Mouse (Mus musculus) forebrain, embryonic 16.5 days (tissue): ENCODE measurements around the gene Eqtn. TPM values are rescaled to one million over a fixed set of nuclear protein-coding genes. Genes with fewer than 3 reads are reported as not detected.

ENCODE experiments used
- ATAC-seq: fragments of 200-750 bp; cut with Nextera tagmentation; 2 replicates; pipeline ENCODE4 v1.8.0; 2017; ENCODE audit warnings: mild to moderate bottlenecking, moderate library complexity
- H3K27ac ChIP-seq: fragments of 300-500 bp; sonication (generic); 2 replicates; pipeline ENCODE4 v1.5.1; 2014; ENCODE audit warnings: low read length, control low read depth
- H3K27me3 ChIP-seq: fragments of 300-500 bp; sonication (generic); replicated peaks from 2 replicates; pipeline ENCODE4 v1.6.1; 2014; ENCODE audit warnings: low read length; ENCODE audit not compliant: control insufficient read depth, insufficient read depth
- H3K36me3 ChIP-seq: fragments of 300-500 bp; sonication (generic); 2 replicates; pipeline ENCODE4 v1.6.1; 2014; ENCODE audit not compliant: control insufficient read depth, insufficient read depth
- H3K4me1 ChIP-seq: fragments of 300-500 bp; sonication (generic); replicated peaks from 2 replicates; pipeline ENCODE4 v1.6.1; 2014; ENCODE audit warnings: low read length; ENCODE audit not compliant: control insufficient read depth, insufficient read depth
- H3K4me2 ChIP-seq: fragments of 300-500 bp; sonication (generic); 2 replicates; pipeline ENCODE4 v1.6.1; 2014; ENCODE audit warnings: mild to moderate bottlenecking, low read length, control low read depth
- H3K4me3 ChIP-seq: fragments of 300-500 bp; sonication (generic); replicated peaks from 2 replicates; pipeline ENCODE4 v1.5.1; 2014; ENCODE audit warnings: mild to moderate bottlenecking, low read length, control low read depth
- H3K9ac ChIP-seq: fragments of 300-500 bp; sonication (generic); replicated peaks from 2 replicates; pipeline ENCODE4 v1.6.1; 2014; ENCODE audit warnings: low read depth, low read length, control low read depth
- H3K9me3 ChIP-seq: fragments of 300-500 bp; sonication (generic); 2 replicates; pipeline ENCODE4 v1.6.1; 2016; ENCODE audit warnings: low read length; ENCODE audit not compliant: control insufficient read depth
- WGBS: fragments of 180-500 bp; shearing (Covaris S2); extraction: QIAGEN DNeasy Blood & Tissue Kit; methylation state at CpG from one replicate; pipeline ENCODE4 v1.1.7; 2014; 5-methylcytosine and 5-hydroxymethylcytosine counted together
- polyA plus RNA-seq: library from polyadenylated mRNA; unstranded; fragments of >200 nt; fragmentation: Nextera tagmentation; extraction: Ambion mirVana; gene quantifications from 2 replicates; pipeline ENCODE4 v1.2.1, GENCODE M21; 2015

The Eqtn gene
- 0.32 TPM in 1 of 2 replicates, not detected in the other for polyA plus RNA-seq

DNA sequence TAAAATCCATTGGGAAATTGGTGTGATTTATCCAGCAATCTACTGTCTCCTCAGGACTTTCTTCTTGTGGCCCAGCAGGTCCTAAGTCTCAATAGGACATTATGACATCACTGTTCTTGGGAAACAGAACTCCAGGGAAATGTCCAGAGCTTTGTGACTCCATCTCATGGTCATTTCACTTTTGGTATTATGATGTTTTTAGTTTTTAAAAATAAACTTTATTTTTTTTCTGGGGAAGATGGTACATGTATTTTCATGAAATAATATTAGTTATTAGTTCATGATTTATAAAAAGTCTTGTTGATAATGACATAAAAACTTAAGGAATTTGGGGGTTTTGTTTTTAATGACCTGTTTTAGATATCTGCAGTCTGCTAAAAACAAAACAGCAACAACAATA lies at the start of gene Eqtn:
TSS of gene Eqtn (minus strand) at position 101 of the 400 bp plus-strand sequence.
- ATAC-seq = no peak

GRCm38 (mm10) chr4:94973321-94973720 lies 44.7 kb upstream of the Eqtn start:
- H3K4me1 ChIP-seq = peaks cover 13% of the 10 kb centered on the region
- H3K36me3 ChIP-seq = peaks cover 9% of the 10 kb centered on the region
- H3K4me3 ChIP-seq = no peak overlapping the region
- H3K27ac ChIP-seq = no peak overlapping the region
- no peak overlapping the region for H3K4me2 ChIP-seq
- no peaks in the 10 kb centered on the region for H3K9me3 ChIP-seq
- no peak overlapping the region for H3K9ac ChIP-seq
- ATAC-seq = no peak
- WGBS = 92% methylated on average over 2 of the region's 2 CpGs
- no peaks in the 10 kb centered on the region for H3K27me3 ChIP-seq

More for the DNA sequence above, at the start of gene Eqtn:
- no peaks in the 10 kb centered on the region for H3K4me1 ChIP-seq
- H3K27ac ChIP-seq = no peak within 1 kb of the TSS
- H3K36me3 ChIP-seq = no peaks in the 10 kb centered on the region
- no peak within 1 kb of the TSS for H3K4me3 ChIP-seq
- H3K4me2 ChIP-seq = no peak within 1 kb of the TSS
- no peaks in the 10 kb centered on the region for H3K27me3 ChIP-seq
- H3K9me3 ChIP-seq = no peaks in the 10 kb centered on the region
- no peak within 1 kb of the TSS for H3K9ac ChIP-seq

DNA sequence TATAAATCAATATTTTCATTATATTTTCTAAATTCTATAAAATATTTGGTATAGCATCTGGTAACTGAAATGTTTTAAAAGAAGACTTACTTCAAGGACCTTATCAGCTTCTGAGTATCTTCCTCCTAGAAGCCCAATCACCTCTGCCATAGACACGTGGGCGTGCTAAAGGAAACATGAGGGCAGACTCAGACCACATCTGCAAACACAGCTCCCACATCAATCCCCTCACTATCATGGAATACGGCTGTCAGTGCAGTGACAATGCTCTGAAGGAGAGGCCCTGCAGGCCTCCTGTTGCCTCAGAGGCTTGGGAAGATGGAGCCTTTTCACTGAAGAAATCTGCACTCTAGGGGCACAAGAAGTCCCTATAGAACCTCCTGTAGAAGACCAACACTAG lies 24.1 kb upstream of the Eqtn start:
- Histone ChIP-seq H3K4me3 (no peak overlapping the region), H3K4me1 (no peaks in the 10 kb centered on the region), H3K9me3 (no peaks in the 10 kb centered on the region), H3K9ac (no peak overlapping the region), H3K27ac (no peak overlapping the region), H3K4me2 (no peak overlapping the region), H3K27me3 (no peaks in the 10 kb centered on the region), H3K36me3 (peaks cover 33% of the 10 kb centered on the region)
- 90% methylated on average over 3 of the region's 3 CpGs for WGBS
- ATAC-seq = no peak

DNA sequence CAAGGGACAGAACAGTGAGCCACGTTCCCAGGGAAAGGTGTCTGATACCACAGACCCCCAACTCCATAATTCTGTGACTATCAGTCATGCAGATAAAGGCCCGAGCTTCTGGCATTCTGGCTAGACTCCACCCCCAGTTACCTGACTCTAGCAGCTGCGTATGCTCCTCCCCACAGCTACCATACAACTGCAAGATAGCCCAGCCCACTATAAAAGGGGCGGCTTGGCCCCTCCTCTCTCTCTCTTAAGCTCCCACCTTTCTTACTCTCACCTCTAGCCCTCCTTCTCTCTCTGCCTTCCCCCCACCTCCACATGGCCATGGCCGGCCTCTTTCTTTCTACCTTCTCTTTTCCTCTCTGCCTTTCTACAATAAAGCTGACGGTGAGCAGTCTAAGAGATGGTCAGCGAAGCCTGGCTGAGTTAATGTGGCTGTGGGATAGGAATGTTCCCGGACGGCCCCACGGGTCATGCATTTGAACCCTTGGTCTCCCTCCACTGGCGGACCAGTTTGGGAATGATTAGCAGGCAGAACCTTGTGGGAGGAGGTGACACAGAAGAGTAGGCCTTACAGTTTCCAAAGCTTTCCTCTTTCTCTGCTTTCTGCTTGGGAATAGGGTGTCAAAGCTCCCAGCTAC lies 12.7 kb upstream of the Eqtn start:
- peaks cover 19% of the 10 kb centered on the region for H3K36me3 ChIP-seq
- H3K9ac ChIP-seq = no peak overlapping the region
- H3K4me1 ChIP-seq = no peaks in the 10 kb centered on the region
- ATAC-seq = no peak
- H3K4me2 ChIP-seq = no peak overlapping the region
- no peak overlapping the region for H3K4me3 ChIP-seq
- no peak overlapping the region for H3K27ac ChIP-seq
- H3K9me3 ChIP-seq = no peaks in the 10 kb centered on the region
- whole genome bisulfite sequencing = 83% methylated on average over 11 of the region's 11 CpGs
- no peaks in the 10 kb centered on the region for H3K27me3 ChIP-seq

GRCm38 (mm10) chr4:94901780-94902179 lies 26.9 kb downstream of the Eqtn start:
- no peaks in the 10 kb centered on the region for H3K4me1 ChIP-seq
- no peaks in the 10 kb centered on the region for H3K9me3 ChIP-seq
- H3K4me3 ChIP-seq = no peak overlapping the region
- no peak for ATAC-seq
- WGBS = 67% methylated on average over 3 of the region's 3 CpGs
- no peak overlapping the region for H3K27ac ChIP-seq
- H3K9ac ChIP-seq = no peak overlapping the region
- no peak overlapping the region for H3K4me2 ChIP-seq
- H3K27me3 ChIP-seq = no peaks in the 10 kb centered on the region
- H3K36me3 ChIP-seq = no peaks in the 10 kb centered on the region

DNA sequence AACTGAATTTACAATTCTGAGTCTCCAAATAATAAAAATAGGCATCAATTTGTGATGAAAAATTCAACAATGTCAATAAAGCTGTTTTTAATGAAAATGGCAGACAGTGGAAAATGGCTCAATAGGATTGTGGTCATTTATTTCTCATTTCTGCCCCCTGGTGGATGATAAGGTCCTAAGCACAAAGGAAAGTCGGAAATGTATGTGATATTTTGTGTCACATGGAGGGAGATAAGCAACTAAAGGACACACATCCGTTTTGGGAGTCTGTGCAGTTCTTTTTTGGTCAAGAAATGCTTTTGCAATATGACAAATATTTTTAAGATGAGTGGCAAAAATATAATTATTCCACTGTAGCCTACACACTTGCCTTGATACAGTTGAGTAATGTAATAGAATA lies 27.9 kb downstream of the Eqtn start:
- Histone ChIP-seq H3K27me3 (no peaks in the 10 kb centered on the region), H3K4me1 (no peaks in the 10 kb centered on the region), H3K36me3 (no peaks in the 10 kb centered on the region), H3K27ac (no peak overlapping the region), H3K9ac (no peak overlapping the region), H3K9me3 (no peaks in the 10 kb centered on the region), H3K4me3 (no peak overlapping the region), H3K4me2 (no peak overlapping the region)
- WGBS = 39% methylated on average over 2 of the region's 2 CpGs
- no peak for ATAC-seq

Other genes starting within 250 kb of the Eqtn start
- gene Tek, start 189.6 kb downstream of the Eqtn start, polyA plus RNA-seq = 9.7 and 10.4 TPM in 2 replicates
- gene Mysm1, start 50.3 kb upstream of the Eqtn start, polyA plus RNA-seq = 28.2 and 31.9 TPM in 2 replicates
- gene Jun, start 123.4 kb upstream of the Eqtn start, polyA plus RNA-seq = 72.2 and 80.1 TPM in 2 replicates